ENCODE assay signal across 22 mouse cellular contexts in genomic region chr1:170677681-170678080, GRCm38 (mm10).
"Had no signal": no experiment of that assay in that cellular context is flagged by ENCODE, and none has a peak within 500 bp of the region (broad histone marks: within the 10 kb centered on the region; RNA-seq: fewer than 3 reads in every experiment).

No protein-coding gene starts in this region.

- H3K9ac ChIP-seq: forebrain, embryonic 15.5 days; forebrain, postnatal 0 days; hindbrain, embryonic 13.5 days; hindbrain, embryonic 15.5 days; kidney, embryonic 15.5 days; limb, embryonic 13.5 days; limb, embryonic 15.5 days; liver, embryonic 12.5 days; liver, embryonic 14.5 days had no signal

- H3K4me2 ChIP-seq: forebrain, embryonic 15.5 days; hindbrain, embryonic 13.5 days; hindbrain, embryonic 15.5 days; kidney, embryonic 15.5 days; limb, embryonic 13.5 days; limb, embryonic 15.5 days; liver, embryonic 12.5 days had no signal

- H3K36me3 ChIP-seq: hindbrain, embryonic 15.5 days; kidney, embryonic 15.5 days; liver, embryonic 12.5 days had no signal

- H3K4me3 ChIP-seq: forebrain, embryonic 15.5 days; heart, adult 2 months; heart, embryonic 10.5 days; hindbrain, embryonic 13.5 days; hindbrain, embryonic 15.5 days; kidney, embryonic 15.5 days; limb, embryonic 13.5 days; limb, embryonic 15.5 days; liver, embryonic 12.5 days had no signal

- H3K27me3 ChIP-seq: forebrain, embryonic 15.5 days; hindbrain, embryonic 13.5 days; hindbrain, embryonic 15.5 days; kidney, embryonic 15.5 days; limb, embryonic 13.5 days; limb, embryonic 15.5 days; liver, embryonic 12.5 days had no signal

- DNase-seq: forebrain, postnatal 0 days; gastrocnemius, postnatal 14 days; heart, adult 11 months; kidney, adult 11 months; kidney, adult 2 months; kidney, adult 9 months; kidney, postnatal 14 days; kidney, postnatal 36 days; left cerebral cortex, postnatal 4 days had no signal

- H3K9me3 ChIP-seq: forebrain, embryonic 15.5 days; heart, embryonic 10.5 days; hindbrain, embryonic 15.5 days; kidney, embryonic 15.5 days; limb, embryonic 13.5 days; limb, embryonic 15.5 days; liver, embryonic 12.5 days had no signal

- H3K4me1 ChIP-seq: forebrain, embryonic 15.5 days; hindbrain, embryonic 15.5 days; kidney, embryonic 15.5 days; liver, embryonic 12.5 days had no signal

- ATAC-seq: forebrain, embryonic 15.5 days; forebrain, postnatal 0 days; hindbrain, postnatal 0 days; intestine, embryonic 16.5 days; liver, embryonic 12.5 days had no signal

- H3K27ac ChIP-seq: forebrain, embryonic 15.5 days; heart, adult 2 months; heart, embryonic 10.5 days; hindbrain, embryonic 13.5 days; hindbrain, embryonic 15.5 days; hindbrain, postnatal 0 days; kidney, embryonic 15.5 days; kidney, postnatal 0 days; limb, embryonic 13.5 days; limb, embryonic 15.5 days; liver, embryonic 12.5 days; liver, embryonic 14.5 days had no signal
